Mouse (Mus musculus): Measurements from ENCODE around the gene Gigyf1. TPM values are rescaled to one million over a fixed set of nuclear protein-coding genes. Genes with fewer than 3 reads are reported as not detected.
A peak's percentile ranks its signal among the peaks of the same experiment; 100 is the strongest.

The Gigyf1 gene
- total RNA-seq (2015; ENCODE audit: low replicate concordance): 5.6 and 6.1 TPM in 2 replicates
- total RNA-seq (2017; ENCODE audit: low replicate concordance): 5.3 and 8.4 TPM in 2 replicates

DNA sequence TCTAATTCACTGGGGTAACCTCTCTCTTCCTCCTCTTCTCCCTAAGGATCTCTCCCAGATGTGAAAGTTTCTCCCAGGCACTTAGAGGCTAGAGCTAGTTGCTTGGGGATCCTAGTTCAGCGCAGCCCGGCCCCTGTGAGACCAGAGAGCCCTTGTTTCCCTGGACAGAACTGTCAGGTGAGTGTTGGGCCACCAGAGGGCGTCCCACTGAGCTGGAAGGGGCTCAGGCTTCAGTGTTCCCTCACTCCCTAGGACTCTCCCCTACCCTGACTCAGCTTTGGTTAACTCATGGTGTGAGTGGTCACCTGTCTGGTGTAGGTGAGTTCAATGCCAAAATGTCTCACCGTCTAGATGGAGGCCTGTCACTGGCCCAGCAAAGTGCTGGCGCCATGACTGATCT is at the start of gene Gigyf1:
Gene Gigyf1 (plus strand): TSS at position 113 of the 400 bp plus-strand sequence.
- ATAC-seq (replicated peaks; ENCODE audit: low FRiP score, poor library complexity, severe bottlenecking): peak; percentile 33; the same call in 1 of the 2 replicates

DNA sequence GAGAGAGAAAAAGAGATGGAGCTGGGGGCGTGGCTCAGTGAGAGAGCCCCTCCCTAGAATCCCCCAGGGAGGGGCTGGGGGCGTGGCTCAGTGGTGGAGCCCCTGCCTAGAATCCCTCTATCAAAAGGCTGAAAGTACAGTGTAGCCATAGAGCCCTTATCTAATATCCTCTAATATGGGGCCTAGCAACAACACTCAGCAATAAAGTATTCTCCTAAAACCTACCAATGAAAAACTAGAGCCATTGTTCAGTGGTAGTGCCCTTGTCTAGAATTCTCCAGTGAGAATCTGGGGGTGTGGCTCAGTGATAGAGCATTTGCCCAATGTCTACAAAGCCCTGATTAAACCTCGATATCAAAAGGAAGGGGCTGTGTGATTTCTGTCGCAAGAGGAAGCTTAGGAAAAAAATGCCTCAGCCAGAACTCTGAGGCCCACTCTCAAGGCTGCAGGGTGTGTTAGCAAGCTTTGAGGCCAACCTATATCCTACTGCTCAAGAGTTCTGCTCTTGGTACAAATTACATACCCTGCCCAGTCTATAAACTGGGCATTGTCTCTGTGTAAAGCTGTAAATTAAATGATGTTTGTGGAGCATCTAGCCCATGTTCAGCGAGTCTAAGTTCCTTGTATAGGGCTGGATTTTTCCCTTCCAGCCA is 46.0 kb upstream of the Gigyf1 start:
- no peak for ATAC-seq (replicated peaks; ENCODE audit: low FRiP score, poor library complexity, severe bottlenecking)

DNA sequence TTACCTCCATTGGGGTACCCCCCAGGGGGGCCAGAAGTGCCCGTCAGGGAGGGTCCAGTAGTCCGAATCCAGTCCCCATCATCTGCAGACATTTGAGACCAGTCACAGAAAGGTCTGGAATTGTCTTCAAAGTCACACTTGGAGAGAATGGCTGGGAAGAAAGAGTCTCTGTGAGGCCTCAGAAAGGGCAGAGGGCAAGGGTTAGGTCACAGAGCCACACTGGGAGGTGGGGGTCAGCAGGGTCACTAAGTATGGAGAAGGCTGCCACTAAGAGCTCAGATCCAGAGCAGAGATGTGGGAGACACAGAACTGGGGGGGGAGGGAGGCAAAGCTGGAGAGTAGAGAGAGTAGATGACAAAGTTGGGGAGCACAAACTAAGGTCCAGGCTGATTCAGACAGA is 44.0 kb upstream of the Gigyf1 start:
- ATAC-seq (replicated peaks; ENCODE audit: low FRiP score, poor library complexity, severe bottlenecking): no peak

DNA sequence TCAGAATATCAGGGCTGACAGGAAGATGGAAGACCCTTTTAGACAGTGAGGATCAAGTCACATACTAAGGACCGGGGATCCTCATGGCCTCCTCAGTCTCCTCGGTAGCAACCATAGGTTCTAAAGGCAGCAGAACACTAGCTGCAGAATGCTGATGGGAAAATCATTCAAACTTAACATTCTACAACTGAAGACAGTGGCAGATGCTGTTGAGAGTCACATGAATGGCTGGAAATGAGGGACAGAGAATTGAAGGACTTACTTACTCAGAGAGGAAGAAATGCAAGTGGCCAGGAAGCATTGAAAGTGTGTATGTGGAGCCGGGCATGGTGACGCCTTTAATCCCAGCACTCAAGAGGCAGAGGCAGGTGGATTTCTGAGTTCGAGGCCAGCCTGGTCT is 41.4 kb upstream of the Gigyf1 start, which contains the start of gene Zan:
Gene Zan (minus strand): TSS at position 101 of the 400 bp plus-strand sequence.
- ATAC-seq (replicated peaks; ENCODE audit: low FRiP score, poor library complexity, severe bottlenecking): no peak

DNA sequence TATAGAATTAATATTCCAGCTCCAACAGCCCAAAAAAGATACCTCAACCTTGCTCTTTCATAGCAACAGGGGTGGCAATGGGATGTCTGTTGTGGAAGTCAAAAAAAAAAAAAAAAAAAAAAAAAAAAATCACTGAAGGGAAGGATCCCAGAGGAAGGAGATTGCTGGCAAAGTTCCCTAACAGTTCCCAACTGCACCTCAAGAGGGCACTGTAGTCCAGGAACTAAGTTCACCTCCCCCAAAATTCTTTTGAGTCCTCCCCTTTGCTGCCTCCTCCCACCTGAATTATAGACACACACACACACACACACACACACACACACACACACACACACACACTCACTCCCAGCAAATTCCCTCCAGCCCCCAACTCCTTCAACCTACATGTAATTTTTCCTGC is 37.2 kb upstream of the Gigyf1 start:
- ATAC-seq (replicated peaks; ENCODE audit: low FRiP score, poor library complexity, severe bottlenecking): 0 out of 2 replicates have a peak, but pooled peaks have one; percentile 57

DNA sequence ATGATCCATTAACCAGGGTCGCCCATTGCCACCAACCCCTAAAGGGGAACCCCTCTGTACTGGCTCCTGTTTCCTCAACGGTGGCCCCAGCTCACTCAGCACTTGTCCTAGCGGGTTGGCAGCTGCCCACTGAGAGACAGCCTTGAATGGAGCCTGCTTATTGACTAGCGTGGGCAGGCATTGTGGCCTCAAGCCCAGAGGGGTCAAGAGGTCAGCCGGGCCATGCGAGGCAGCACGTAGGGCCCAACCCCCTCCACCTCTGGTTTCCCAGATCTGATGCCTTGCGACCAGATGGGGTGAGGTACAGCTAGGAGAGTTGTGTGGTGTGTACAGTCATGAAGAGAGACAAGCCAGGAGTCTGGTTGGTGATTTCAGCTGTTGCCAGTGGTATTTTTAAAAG is 36.5 kb upstream of the Gigyf1 start:
- no peak for ATAC-seq (replicated peaks; ENCODE audit: low FRiP score, poor library complexity, severe bottlenecking)

DNA sequence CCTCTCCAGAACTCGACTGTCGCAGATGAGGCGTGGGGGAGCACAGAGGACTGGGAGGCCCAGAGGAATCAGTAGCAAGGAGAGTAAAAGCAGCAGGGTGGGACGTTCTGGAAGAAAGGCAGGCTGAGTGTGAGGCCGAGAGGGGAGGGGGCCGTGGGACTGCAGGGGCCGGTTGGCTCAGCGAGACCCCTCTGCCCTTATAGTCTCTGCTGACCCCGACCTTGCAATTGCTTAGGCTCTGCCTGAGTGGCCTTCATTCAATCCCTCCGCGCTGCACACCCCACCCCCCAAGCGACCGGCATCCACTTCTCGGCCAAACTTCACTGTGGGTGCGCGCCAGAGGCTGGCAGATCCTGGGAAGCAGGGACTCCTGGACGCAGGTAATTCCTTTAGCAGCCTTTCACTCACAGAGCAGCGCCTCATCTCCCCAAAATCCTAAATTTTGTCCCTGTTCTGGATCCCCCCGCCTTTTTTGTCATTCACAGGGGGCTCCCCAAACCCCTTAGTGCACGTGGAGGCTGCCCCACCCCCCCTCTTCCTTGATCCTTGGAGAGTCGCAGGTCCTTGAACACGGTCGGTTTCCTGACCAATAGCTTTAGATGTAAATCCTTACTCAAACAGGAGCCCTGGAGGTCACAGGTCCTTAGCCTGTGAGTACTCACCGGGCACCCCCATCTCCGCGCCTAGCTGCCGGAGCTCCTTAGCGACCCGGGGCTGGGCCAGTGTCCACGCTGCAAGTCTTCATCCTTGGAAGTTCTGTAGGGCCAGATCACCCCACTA is 33.1 kb upstream of the Gigyf1 start:
- no peak for ATAC-seq (replicated peaks; ENCODE audit: low FRiP score, poor library complexity, severe bottlenecking)

DNA sequence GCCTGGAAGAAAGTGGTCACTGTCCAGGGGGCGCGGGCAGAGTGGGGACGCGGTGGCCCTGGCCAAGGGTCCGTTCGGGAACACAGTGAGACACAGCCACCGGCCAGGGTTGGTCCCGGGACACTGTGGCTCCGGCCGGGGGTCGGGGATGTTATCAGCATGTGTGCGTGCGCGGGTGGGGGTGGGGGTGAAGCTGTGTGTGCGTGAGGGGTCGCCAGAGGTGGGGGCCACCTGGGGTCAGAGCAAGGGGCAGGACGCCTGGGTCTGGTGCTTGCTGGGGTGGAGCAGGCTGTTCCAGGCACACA is 32.5 kb upstream of the Gigyf1 start:
- no peak for ATAC-seq (replicated peaks; ENCODE audit: low FRiP score, poor library complexity, severe bottlenecking)

DNA sequence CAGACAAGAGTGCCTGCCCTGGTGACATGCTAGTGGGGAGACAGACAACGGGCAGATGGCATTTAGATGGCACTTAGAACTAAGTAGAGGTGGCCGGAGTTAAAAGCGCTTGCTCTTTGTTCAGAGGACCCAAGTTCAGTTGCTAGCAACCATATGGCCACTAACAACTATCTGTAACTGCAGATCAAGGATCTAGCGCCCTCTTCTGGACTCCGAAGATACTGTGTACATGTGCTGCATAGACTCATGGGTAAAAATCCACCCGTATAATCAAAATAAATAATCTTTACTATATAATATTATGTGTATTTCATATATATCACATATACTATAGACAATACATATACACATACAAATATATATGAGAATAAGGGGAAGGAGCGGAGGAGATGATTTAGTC is 30.7 kb upstream of the Gigyf1 start:
- no peak for ATAC-seq (replicated peaks; ENCODE audit: low FRiP score, poor library complexity, severe bottlenecking)

DNA sequence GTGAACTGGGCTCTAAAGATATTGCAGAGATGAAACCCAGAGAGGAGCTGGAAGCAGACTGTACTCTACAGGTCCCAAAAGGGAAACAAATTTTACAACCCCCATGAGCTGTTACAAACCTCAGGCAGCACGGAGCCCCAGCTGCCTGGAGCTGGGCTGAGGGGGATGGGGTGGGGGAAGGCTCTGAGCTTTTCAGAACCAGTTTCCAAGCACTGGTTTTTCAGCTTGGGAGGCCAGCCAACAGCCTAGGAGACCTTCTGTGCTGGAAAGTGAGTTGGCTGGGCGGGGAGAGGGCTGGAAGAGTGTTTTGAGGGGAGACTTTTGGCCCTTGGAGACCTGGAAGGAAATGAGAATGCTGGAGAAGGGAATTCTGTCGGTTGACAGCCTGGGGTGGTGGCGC is 26.8 kb upstream of the Gigyf1 start:
- no peak for ATAC-seq (replicated peaks; ENCODE audit: low FRiP score, poor library complexity, severe bottlenecking)

DNA sequence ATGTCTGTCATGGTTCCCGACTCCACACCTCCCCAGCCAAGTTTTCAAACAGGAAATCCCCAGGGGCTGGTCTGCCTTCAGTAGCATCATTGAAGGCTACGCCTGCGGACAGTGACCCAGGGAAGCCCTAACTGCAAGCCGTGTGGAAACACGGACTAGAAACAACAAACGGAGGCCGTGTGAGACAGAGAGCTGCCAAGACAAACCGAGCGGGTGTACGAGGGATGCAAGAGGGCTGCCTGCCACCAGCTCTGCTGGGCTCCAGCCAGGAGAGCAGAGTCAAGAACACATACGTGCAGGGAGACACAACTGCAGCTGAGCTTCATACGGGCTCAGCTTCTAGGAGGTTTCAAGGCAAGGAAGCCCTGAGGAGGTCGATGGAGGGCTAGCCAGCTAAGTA is 24.5 kb upstream of the Gigyf1 start:
- no peak for ATAC-seq (replicated peaks; ENCODE audit: low FRiP score, poor library complexity, severe bottlenecking)

DNA sequence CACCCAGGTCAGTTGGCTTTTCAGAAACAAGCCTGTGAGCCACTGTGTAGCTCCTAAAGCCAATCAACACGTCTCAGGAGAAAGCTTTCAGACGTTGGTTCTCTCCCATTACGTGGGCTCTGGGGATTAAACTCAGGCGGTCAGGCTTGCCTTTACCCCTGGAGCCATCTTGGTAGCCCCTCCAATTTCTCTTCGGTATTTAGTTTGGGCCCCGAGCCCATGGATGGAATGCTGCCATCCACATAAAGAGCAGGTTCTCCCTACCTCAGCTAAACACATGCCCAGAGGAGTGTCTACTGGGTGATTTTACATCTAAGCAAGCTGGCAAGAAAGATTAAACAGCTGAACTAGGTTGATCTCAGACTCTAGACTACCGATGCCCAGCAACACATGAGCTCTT is 18.2 kb upstream of the Gigyf1 start:
- no peak for ATAC-seq (replicated peaks; ENCODE audit: low FRiP score, poor library complexity, severe bottlenecking)

DNA sequence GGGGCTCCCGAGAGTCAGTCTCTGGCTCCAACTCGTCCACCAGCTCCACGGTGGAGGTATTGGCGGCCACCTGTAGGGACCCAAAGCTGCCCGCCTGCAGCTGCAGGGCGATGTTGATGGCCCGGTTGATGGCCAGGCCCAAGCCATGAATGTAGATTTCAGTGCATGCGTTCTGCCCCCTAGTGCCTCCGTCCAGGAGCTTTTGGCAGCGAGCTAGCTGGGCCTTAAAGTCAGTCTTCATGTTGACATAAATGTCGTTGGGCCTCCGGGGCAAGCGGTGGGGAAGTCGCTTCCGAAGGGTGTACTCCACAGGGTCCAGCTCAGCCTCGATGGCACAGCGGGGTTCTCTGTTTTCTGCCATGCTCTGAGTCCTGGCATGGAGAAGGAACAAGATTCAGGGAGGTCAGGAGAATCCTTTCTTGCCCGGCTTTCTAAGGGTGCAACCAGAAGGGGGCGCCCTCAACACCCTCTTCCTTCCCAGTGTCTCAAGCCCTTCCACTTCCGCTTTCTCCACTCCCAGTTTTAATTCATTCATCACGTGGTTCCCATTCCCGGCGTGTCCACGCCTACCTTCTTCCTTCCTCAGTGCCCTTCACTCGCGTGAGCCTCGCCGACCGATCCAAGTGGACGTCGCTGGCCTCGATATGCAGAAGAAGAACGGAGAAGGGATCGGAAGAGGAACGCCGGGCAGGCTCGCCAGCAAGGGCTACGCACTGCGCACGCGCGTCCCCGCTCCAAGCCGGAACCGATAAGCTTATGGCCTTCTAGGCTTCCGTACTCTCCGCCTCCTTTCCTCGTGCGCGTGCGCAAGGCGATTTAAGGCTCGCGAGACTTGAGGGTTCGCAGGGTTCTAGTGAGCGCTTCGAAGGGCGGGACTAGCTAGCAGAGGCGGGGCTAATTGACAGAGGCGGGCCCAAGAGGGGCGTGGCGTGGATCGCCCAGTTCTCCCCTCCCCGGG is 16.4 kb upstream of the Gigyf1 start, which contains the start of gene Pop7:
Gene Pop7 (minus strand): TSS at position 810 of the 958 bp plus-strand sequence.
- ATAC-seq (replicated peaks; ENCODE audit: low FRiP score, poor library complexity, severe bottlenecking): peak; percentile 80

DNA sequence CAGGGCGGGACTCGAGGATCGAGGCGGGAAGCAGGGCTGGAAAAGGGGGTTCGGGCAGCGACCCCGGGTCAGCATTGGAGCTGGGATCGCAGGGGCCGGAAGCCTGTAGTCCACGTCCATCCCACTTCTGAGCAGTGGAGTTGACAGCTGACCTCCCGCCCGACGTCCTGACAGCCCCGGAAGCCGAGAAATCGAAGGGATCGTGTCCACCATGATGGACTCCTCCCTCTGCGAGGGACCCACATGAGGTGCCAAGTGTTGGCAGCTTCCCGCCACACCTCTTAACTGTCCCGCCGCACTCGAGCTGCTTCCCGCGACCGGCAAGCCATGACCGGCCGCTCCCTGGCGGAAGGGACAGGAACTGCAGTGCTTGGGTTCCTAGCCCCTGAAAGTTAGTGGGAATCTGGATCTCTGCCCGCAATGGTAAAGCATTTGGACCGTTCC is 15.7 kb upstream of the Gigyf1 start:
- ATAC-seq (replicated peaks; ENCODE audit: low FRiP score, poor library complexity, severe bottlenecking): peak; percentile 77

DNA sequence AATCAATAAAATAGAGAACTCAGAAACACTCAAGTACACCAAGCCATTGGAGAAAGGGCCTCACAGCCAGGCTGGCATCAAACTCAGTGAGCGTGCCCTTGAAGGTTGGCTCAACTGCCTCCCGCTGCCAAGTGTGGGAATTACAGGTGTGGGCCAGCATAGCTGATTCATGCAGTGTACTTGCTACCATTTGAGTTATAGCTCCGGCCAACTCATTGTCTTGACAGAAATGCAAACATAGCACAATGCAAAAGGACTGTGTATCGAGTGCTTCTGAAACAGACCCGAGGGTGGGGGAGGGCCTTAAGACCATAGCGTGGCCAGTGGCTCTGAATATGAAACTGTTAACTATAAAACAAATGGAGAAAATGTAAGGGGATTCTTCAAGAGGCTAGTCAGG is 14.3 kb upstream of the Gigyf1 start:
- no peak for ATAC-seq (replicated peaks; ENCODE audit: low FRiP score, poor library complexity, severe bottlenecking)

DNA sequence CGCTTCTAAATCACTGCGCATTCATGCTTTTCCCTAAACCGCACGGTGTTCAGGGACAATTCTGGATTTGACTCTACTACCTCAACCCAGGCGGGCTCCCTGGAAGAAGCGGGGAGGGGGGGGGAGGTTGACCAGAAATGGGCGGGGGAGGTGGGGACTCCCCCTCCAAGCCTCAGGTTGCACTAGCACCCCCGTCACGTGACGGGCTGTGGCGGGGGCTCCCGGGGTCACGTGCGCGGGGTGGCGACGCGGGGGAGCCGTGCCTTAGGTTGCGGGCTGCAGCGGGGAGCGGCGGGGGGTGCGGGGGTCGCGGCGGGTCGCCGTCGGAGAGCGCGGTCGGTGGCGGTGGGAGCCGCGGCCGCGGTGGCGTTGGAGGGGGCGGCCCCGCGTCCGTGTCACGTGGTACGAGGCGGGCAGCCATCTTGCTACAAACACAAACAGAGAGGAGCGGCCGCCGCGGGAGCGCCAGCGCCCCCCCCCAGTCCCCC is 8.3 kb upstream of the Gigyf1 start:
- peak; percentile 71 for ATAC-seq (replicated peaks; ENCODE audit: low FRiP score, poor library complexity, severe bottlenecking)

DNA sequence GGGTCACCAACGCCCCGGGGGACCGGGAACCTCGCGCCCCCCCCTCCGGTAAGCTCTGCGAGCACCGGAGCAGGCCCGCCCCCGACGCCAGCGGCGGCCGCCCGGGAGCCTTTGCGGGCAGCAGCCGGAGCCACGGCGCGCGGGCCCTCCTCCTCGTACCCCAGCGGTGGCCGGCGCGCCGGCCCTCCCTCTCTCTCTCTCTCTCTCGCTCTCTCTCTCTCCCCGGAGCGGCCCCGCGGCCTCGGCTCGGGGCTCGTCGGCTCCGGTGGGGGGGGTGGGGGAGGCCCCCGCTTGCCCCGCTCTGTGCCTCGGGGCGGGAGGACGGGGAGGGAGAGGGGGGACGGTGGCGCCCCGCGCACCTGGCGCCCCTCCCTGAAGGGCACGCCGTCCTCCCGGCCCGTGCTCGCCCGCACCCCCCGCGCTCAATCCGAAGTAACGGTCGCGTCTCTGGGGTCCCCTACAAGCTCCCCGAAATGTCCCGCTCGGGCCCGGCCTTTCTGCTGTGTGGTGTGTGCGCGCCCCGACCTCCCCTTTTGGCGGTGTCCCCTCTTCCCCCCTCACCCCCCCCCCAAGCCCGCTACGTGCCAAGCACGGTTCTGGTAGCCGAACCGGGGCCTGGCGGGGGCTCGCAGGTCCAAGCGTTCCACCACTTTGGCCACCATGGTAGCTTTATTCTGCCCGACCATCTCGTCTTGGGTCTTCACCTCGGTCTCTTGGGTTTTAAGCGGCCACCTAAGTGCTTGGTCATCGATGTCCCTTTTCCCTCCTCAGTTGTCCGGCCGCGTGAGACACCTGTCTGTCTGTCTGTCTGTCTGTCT is 7.6 kb upstream of the Gigyf1 start:
- peak; percentile 44 for ATAC-seq (replicated peaks; ENCODE audit: low FRiP score, poor library complexity, severe bottlenecking)

DNA sequence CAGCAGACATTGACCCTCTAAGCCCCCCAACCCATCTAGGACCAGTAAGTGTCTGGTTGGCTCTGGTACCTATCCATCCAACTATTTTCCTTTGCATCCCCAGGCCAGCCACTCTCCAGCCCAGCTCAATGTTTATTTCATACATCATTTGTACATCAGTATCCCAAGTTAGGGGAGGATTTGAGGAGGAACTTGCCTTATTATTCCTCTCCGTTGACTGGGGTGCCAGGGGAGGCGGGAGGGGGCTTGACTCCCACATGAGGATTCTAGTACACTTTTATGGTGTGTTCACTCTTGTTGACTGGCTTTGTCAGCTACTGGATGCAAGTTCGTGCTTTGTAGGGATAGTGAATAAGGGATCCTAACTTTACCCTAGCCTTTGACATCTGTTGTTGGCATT is 6.6 kb upstream of the Gigyf1 start:
- no peak for ATAC-seq (replicated peaks; ENCODE audit: low FRiP score, poor library complexity, severe bottlenecking)

Data from erythroblast, adult 5-6 weeks (primary cell).